Mouse (Mus musculus) brown adipose tissue, adult 24 weeks (tissue): ENCODE results near the gene Pin1. TPM values are rescaled to one million over a fixed set of nuclear protein-coding genes. Genes with fewer than 3 reads are reported as not detected.

Experiments used
- H3K27ac ChIP-seq: fragments of 200-500 bp; replicated peaks from 2 replicates; pipeline ENCODE4 v1.5.1; 2012; ENCODE audit warnings: low read depth, mild to moderate bottlenecking, low read length
- H3K4me1 ChIP-seq: fragments of 200-500 bp; 2 replicates; pipeline ENCODE4 v1.6.1; 2012; ENCODE audit warnings: low read length, mixed read lengths; ENCODE audit not compliant: control insufficient read depth, insufficient read depth, insufficient read length
- H3K4me3 ChIP-seq: fragments of 200-500 bp; 2 replicates; pipeline ENCODE4 v1.5.1; 2012; ENCODE audit warnings: low read depth, mild to moderate bottlenecking, low read length, moderate library complexity; ENCODE audit not compliant: insufficient read depth
- polyA plus RNA-seq: library from polyadenylated mRNA; stranded (reverse); fragments of >200 nt; gene quantifications from 2 replicates; pipeline ENCODE4 v1.2.4, GENCODE M21; 2012; ENCODE audit not compliant: missing spikeins, insufficient read depth, insufficient read length

Gene Pin1
- polyA plus RNA-seq, 1 experiment = 17.2 TPM

- no peak overlapping the region for H3K27ac ChIP-seq
- H3K4me1 ChIP-seq = no peaks in the 10 kb centered on the region
- no peak overlapping the region for H3K4me3 ChIP-seq
Observed at GRCm38 (mm10) chr9:20705981-20706380, 54.1 kb downstream of the Pin1 start.

GRCm38 (mm10) chr9:20710471-20710870, 58.6 kb downstream of the Pin1 start:
- Histone ChIP-seq H3K4me1 (no peaks in the 10 kb centered on the region), H3K27ac (no peak overlapping the region), H3K4me3 (no peak overlapping the region)

- no peak overlapping the region for H3K4me3 ChIP-seq
- H3K27ac ChIP-seq = no peak overlapping the region
- H3K4me1 ChIP-seq = no peaks in the 10 kb centered on the region
Observed at GRCm38 (mm10) chr9:20712934-20713477, 61.1 kb downstream of the Pin1 start.

GRCm38 (mm10) chr9:20713478-20713987, 61.6 kb downstream of the Pin1 start:
- H3K4me1 ChIP-seq = no peaks in the 10 kb centered on the region
- no peak overlapping the region for H3K4me3 ChIP-seq

GRCm38 (mm10) chr9:20715332-20715731, 63.4 kb downstream of the Pin1 start:
- H3K4me1 ChIP-seq = no peaks in the 10 kb centered on the region
- no peak overlapping the region for H3K27ac ChIP-seq
- H3K4me3 ChIP-seq = no peak overlapping the region

More at GRCm38 (mm10) chr9:20713478-20713987, 61.6 kb downstream of the Pin1 start:
- H3K27ac ChIP-seq = no peak overlapping the region

Other genes with a start within 250 kb of the Pin1 start
- gene Zfp26, start 191.9 kb upstream of the Pin1 start, polyA plus RNA-seq = 4.0 and 4.2 TPM in 2 replicates
- gene Zfp426, start 159.3 kb upstream of the Pin1 start, polyA plus RNA-seq = 8.0 and 8.5 TPM in 2 replicates
- gene Zfp266, start 130.7 kb upstream of the Pin1 start, polyA plus RNA-seq = 11.8 and 14.7 TPM in 2 replicates
- 3.8 and 5.0 TPM in 2 replicates for gene Zfp846, start 70.8 kb upstream of the Pin1 start, polyA plus RNA-seq
- 257 and 293 TPM in 2 replicates for gene Ubl5, start 9.2 kb upstream of the Pin1 start, polyA plus RNA-seq
- 5.8 and 6.5 TPM in 2 replicates for gene Fbxl12, start 7.3 kb upstream of the Pin1 start, polyA plus RNA-seq
- gene Olfm2, start 94.3 kb downstream of the Pin1 start, polyA plus RNA-seq = 0.63 TPM in 1 of 2 replicates, not detected in the other
- 16.9 and 23.5 TPM in 2 replicates for gene Col5a3, start 163.0 kb downstream of the Pin1 start, polyA plus RNA-seq
- gene Rdh8, start 166.4 kb downstream of the Pin1 start, polyA plus RNA-seq = not detected in 2 replicates
- gene A230050P20Rik, start 216.5 kb downstream of the Pin1 start, polyA plus RNA-seq = 2.1 and 5.8 TPM in 2 replicates
- 3.1 and 5.0 TPM in 2 replicates for gene Angptl6, start 227.6 kb downstream of the Pin1 start, polyA plus RNA-seq
- 6.6 and 7.9 TPM in 2 replicates for gene Ppan, start 236.1 kb downstream of the Pin1 start, polyA plus RNA-seq
- 61.4 and 66.1 TPM in 2 replicates for gene Eif3g, start 246.5 kb downstream of the Pin1 start, polyA plus RNA-seq